Mouse (Mus musculus): ENCODE results near the gene Kbtbd7. TPM values are rescaled to one million over a fixed set of nuclear protein-coding genes. Genes with fewer than 3 reads are reported as not detected.
"Not testable (repeated sequence)": the region's sequence is repeated elsewhere in the genome, so short reads cannot be mapped to it uniquely, and the experiment has no call there.

Gene Kbtbd7
- polyA plus RNA-seq, 1 experiment = 15.2 TPM

GRCm38 (mm10) chr14:79434068-79434467 lies 7.8 kb downstream of the Kbtbd7 start:
- no peaks in the 10 kb centered on the region for H3K27me3 ChIP-seq (ENCODE audit: control insufficient read depth, insufficient read depth, low read length)
- H3K4me1 ChIP-seq (ENCODE audit: control insufficient read depth, insufficient read depth, low read length) = no peaks in the 10 kb centered on the region
- H3K4me3 ChIP-seq (replicated peaks; ENCODE audit: insufficient read depth, low read depth, low read length) = no peak overlapping the region
- H3K27ac ChIP-seq (ENCODE audit: insufficient read depth, low read length) = no peak overlapping the region
- TF ChIP-seq CTCF (IDR thresholded peaks at IDR 0.05; ENCODE audit: borderline replicate concordance, insufficient read depth, low read depth, low read length) (no peak), POLR2A (IDR thresholded peaks at IDR 0.05; ENCODE audit: borderline replicate concordance, insufficient read depth, low read length) (no peak)
- 79% methylated on average over 1 of the region's 1 CpGs for WGBS
- DNase-seq = no peak

GRCm38 (mm10) chr14:79440655-79441054 lies 14.3 kb downstream of the Kbtbd7 start:
- DNase-seq = no peak
- H3K4me1 ChIP-seq (ENCODE audit: control insufficient read depth, insufficient read depth, low read length) = no peaks in the 10 kb centered on the region
- 89% methylated on average over 2 of the region's 2 CpGs for WGBS
- H3K4me3 ChIP-seq (replicated peaks; ENCODE audit: insufficient read depth, low read depth, low read length) = no peak overlapping the region
- no peaks in the 10 kb centered on the region for H3K27me3 ChIP-seq (ENCODE audit: control insufficient read depth, insufficient read depth, low read length)
- TF ChIP-seq CTCF (IDR thresholded peaks at IDR 0.05; ENCODE audit: borderline replicate concordance, insufficient read depth, low read depth, low read length) (no peak), POLR2A (IDR thresholded peaks at IDR 0.05; ENCODE audit: borderline replicate concordance, insufficient read depth, low read length) (no peak)
- no peak overlapping the region for H3K27ac ChIP-seq (ENCODE audit: insufficient read depth, low read length)

- TF ChIP-seq CTCF (IDR thresholded peaks at IDR 0.05; ENCODE audit: borderline replicate concordance, insufficient read depth, low read depth, low read length) (no peak), POLR2A (IDR thresholded peaks at IDR 0.05; ENCODE audit: borderline replicate concordance, insufficient read depth, low read length) (no peak)
- 86% methylated on average over 5 of the region's 5 CpGs for WGBS
- no peak for DNase-seq
- no peaks in the 10 kb centered on the region for H3K27me3 ChIP-seq (ENCODE audit: control insufficient read depth, insufficient read depth, low read length)
- no peaks in the 10 kb centered on the region for H3K4me1 ChIP-seq (ENCODE audit: control insufficient read depth, insufficient read depth, low read length)
- no peak overlapping the region for H3K4me3 ChIP-seq (replicated peaks; ENCODE audit: insufficient read depth, low read depth, low read length)
- H3K27ac ChIP-seq (ENCODE audit: insufficient read depth, low read length) = no peak overlapping the region
Observed at GRCm38 (mm10) chr14:79441441-79441840, 15.1 kb downstream of the Kbtbd7 start.

- no peaks in the 10 kb centered on the region for H3K27me3 ChIP-seq (ENCODE audit: control insufficient read depth, insufficient read depth, low read length)
- no peak overlapping the region for H3K27ac ChIP-seq (ENCODE audit: insufficient read depth, low read length)
- 76% methylated on average over 9 of the region's 9 CpGs for WGBS
- H3K4me3 ChIP-seq (replicated peaks; ENCODE audit: insufficient read depth, low read depth, low read length) = no peak overlapping the region
- no peak for DNase-seq
- TF ChIP-seq POLR2A (IDR thresholded peaks at IDR 0.05; ENCODE audit: borderline replicate concordance, insufficient read depth, low read length) = no peak
- TF ChIP-seq CTCF (IDR thresholded peaks at IDR 0.05; ENCODE audit: borderline replicate concordance, insufficient read depth, low read depth, low read length) = no peak
- no peaks in the 10 kb centered on the region for H3K4me1 ChIP-seq (ENCODE audit: control insufficient read depth, insufficient read depth, low read length)
Observed at GRCm38 (mm10) chr14:79444601-79445000, 18.3 kb downstream of the Kbtbd7 start.

GRCm38 (mm10) chr14:79445055-79445620 lies 18.8 kb downstream of the Kbtbd7 start:
- Histone ChIP-seq H3K4me1 (ENCODE audit: control insufficient read depth, insufficient read depth, low read length) (no peaks in the 10 kb centered on the region), H3K4me3 (replicated peaks; ENCODE audit: insufficient read depth, low read depth, low read length) (no peak overlapping the region), H3K27ac (ENCODE audit: insufficient read depth, low read length) (no peak overlapping the region), H3K27me3 (ENCODE audit: control insufficient read depth, insufficient read depth, low read length) (no peaks in the 10 kb centered on the region)
- DNase-seq = no peak
- no peak for TF ChIP-seq POLR2A (IDR thresholded peaks at IDR 0.05; ENCODE audit: borderline replicate concordance, insufficient read depth, low read length)
- TF ChIP-seq CTCF (IDR thresholded peaks at IDR 0.05; ENCODE audit: borderline replicate concordance, insufficient read depth, low read depth, low read length) = no peak
- 14% methylated on average over 16 of the region's 16 CpGs for WGBS

- H3K4me1 ChIP-seq (ENCODE audit: control insufficient read depth, insufficient read depth, low read length); H3K27me3 ChIP-seq (ENCODE audit: control insufficient read depth, insufficient read depth, low read length); H3K27ac ChIP-seq (ENCODE audit: insufficient read depth, low read length): not testable (repeated sequence)
- 22% methylated on average over 45 of the region's 89 CpGs for WGBS
- peak within 1 kb of the TSS; percentile 77 for H3K4me3 ChIP-seq (replicated peaks; ENCODE audit: insufficient read depth, low read depth, low read length)
- peak; percentile 77 to 83 for DNase-seq
Observed at GRCm38 (mm10) chr14:79451681-79452590, 25.6 kb downstream of the Kbtbd7 start, which contains the start of gene Kbtbd6. Gene Kbtbd6 (plus strand): TSS chr14:79451835.

- not testable (repeated sequence) for H3K4me3 ChIP-seq (replicated peaks; ENCODE audit: insufficient read depth, low read depth, low read length); H3K4me1 ChIP-seq (ENCODE audit: control insufficient read depth, insufficient read depth, low read length); H3K27me3 ChIP-seq (ENCODE audit: control insufficient read depth, insufficient read depth, low read length); DNase-seq; H3K27ac ChIP-seq (ENCODE audit: insufficient read depth, low read length)
- WGBS = 92% methylated on average over 8 of the region's 10 CpGs
Observed at GRCm38 (mm10) chr14:79452591-79452934, 26.3 kb downstream of the Kbtbd7 start.

- no peaks in the 10 kb centered on the region for H3K27me3 ChIP-seq (ENCODE audit: control insufficient read depth, insufficient read depth, low read length)
- H3K4me1 ChIP-seq (ENCODE audit: control insufficient read depth, insufficient read depth, low read length) = no peaks in the 10 kb centered on the region
- no peak overlapping the region for H3K4me3 ChIP-seq (replicated peaks; ENCODE audit: insufficient read depth, low read depth, low read length)
- no peak for DNase-seq
- no peak for TF ChIP-seq CTCF (IDR thresholded peaks at IDR 0.05; ENCODE audit: borderline replicate concordance, insufficient read depth, low read depth, low read length)
- no peak for TF ChIP-seq POLR2A (IDR thresholded peaks at IDR 0.05; ENCODE audit: borderline replicate concordance, insufficient read depth, low read length)
- H3K27ac ChIP-seq (ENCODE audit: insufficient read depth, low read length) = no peak overlapping the region
- whole genome bisulfite sequencing = 87% methylated on average over 1 of the region's 1 CpGs
Observed at GRCm38 (mm10) chr14:79460401-79460800, 34.1 kb downstream of the Kbtbd7 start.

All from cerebellum, adult 2 months (tissue).